Mouse (Mus musculus): ENCODE results near the gene Lbh. TPM values are rescaled to one million over a fixed set of nuclear protein-coding genes. Genes with fewer than 3 reads are reported as not detected.

Lbh gene
- 2.0 and 3.0 TPM in 2 replicates for polyA plus RNA-seq (2016; fragmentation: Nextera tagmentation; extraction: Ambion mirVana)

GRCm38 (mm10) chr17:72918053-72918452 is at the start of gene Lbh:
Gene Lbh, plus strand, starts transcription at chr17:72918305.
- Histone ChIP-seq H3K4me1 (peaks cover 45% of the 10 kb centered on the region), H3K27ac (replicated peaks) (peak within 1 kb of the TSS; percentile 95), H3K4me3 (peak within 1 kb of the TSS; percentile 77), H3K36me3 (peaks cover 19% of the 10 kb centered on the region), H3K9me3 (replicated peaks) (no peaks in the 10 kb centered on the region), H3K27me3 (ENCODE audit: low read depth, poor library complexity, severe bottlenecking) (peaks cover 21% of the 10 kb centered on the region)
- WGBS: under 1% methylated on average over 35 of the region's 35 CpGs
- DNase-seq (ENCODE audit: low spot score): peak; percentile 93

GRCm38 (mm10) chr17:72878979-72879378 is 39.1 kb upstream of the Lbh start:
- WGBS: 93% methylated on average over 9 of the region's 9 CpGs
- H3K36me3 ChIP-seq: no peaks in the 10 kb centered on the region
- no peaks in the 10 kb centered on the region for H3K4me1 ChIP-seq
- H3K27ac ChIP-seq (replicated peaks): no peak overlapping the region
- H3K27me3 ChIP-seq (ENCODE audit: low read depth, poor library complexity, severe bottlenecking): no peaks in the 10 kb centered on the region
- no peaks in the 10 kb centered on the region; the same call in 1 of the 2 replicates for H3K9me3 ChIP-seq (replicated peaks)
- H3K4me3 ChIP-seq: no peak overlapping the region
- DNase-seq (ENCODE audit: low spot score): no peak

- no peaks in the 10 kb centered on the region; the same call in 1 of the 2 replicates for H3K9me3 ChIP-seq (replicated peaks)
- DNase-seq (ENCODE audit: low spot score): no peak
- 81% methylated on average over 3 of the region's 3 CpGs for WGBS
Observed at GRCm38 (mm10) chr17:72880156-72880555, 37.9 kb upstream of the Lbh start.

GRCm38 (mm10) chr17:72881051-72881450 is 37.1 kb upstream of the Lbh start:
- no peak overlapping the region for H3K27ac ChIP-seq (replicated peaks)
- no peaks in the 10 kb centered on the region for H3K4me1 ChIP-seq
- H3K36me3 ChIP-seq: no peaks in the 10 kb centered on the region
- H3K27me3 ChIP-seq (ENCODE audit: low read depth, poor library complexity, severe bottlenecking): no peaks in the 10 kb centered on the region
- DNase-seq (ENCODE audit: low spot score): no peak
- no peak overlapping the region for H3K4me3 ChIP-seq
- 84% methylated on average over 3 of the region's 3 CpGs for WGBS
- H3K9me3 ChIP-seq (replicated peaks): no peaks in the 10 kb centered on the region; the same call in 1 of the 2 replicates

More at GRCm38 (mm10) chr17:72880156-72880555, 37.9 kb upstream of the Lbh start:
- no peak overlapping the region for H3K27ac ChIP-seq (replicated peaks)
- H3K4me3 ChIP-seq: no peak overlapping the region
- H3K36me3 ChIP-seq: no peaks in the 10 kb centered on the region
- no peaks in the 10 kb centered on the region for H3K4me1 ChIP-seq
- no peaks in the 10 kb centered on the region for H3K27me3 ChIP-seq (ENCODE audit: low read depth, poor library complexity, severe bottlenecking)

- Histone ChIP-seq H3K36me3 (no peaks in the 10 kb centered on the region), H3K9me3 (replicated peaks) (no peaks in the 10 kb centered on the region; the same call in 1 of the 2 replicates), H3K27me3 (ENCODE audit: low read depth, poor library complexity, severe bottlenecking) (no peaks in the 10 kb centered on the region), H3K27ac (replicated peaks) (no peak overlapping the region), H3K4me3 (no peak overlapping the region), H3K4me1 (no peaks in the 10 kb centered on the region)
- 48% methylated on average over 1 of the region's 1 CpGs for WGBS
- no peak for DNase-seq (ENCODE audit: low spot score)
Observed at GRCm38 (mm10) chr17:72881804-72882203, 36.3 kb upstream of the Lbh start.

GRCm38 (mm10) chr17:72889556-72890397 is 28.3 kb upstream of the Lbh start:
- Histone ChIP-seq H3K9me3 (replicated peaks) (no peaks in the 10 kb centered on the region), H3K27me3 (ENCODE audit: low read depth, poor library complexity, severe bottlenecking) (peaks cover 7% of the 10 kb centered on the region; the same call in 1 of the 2 replicates), H3K4me1 (peaks cover 19% of the 10 kb centered on the region), H3K27ac (replicated peaks) (peak overlapping the region; percentile 74), H3K4me3 (peak overlapping the region; percentile 24), H3K36me3 (no peaks in the 10 kb centered on the region)
- DNase-seq (ENCODE audit: low spot score): peak; percentile 70
- 11% methylated on average over 20 of the region's 20 CpGs for WGBS

- Histone ChIP-seq H3K27me3 (ENCODE audit: low read depth, poor library complexity, severe bottlenecking) (peaks cover 7% of the 10 kb centered on the region; the same call in 1 of the 2 replicates), H3K27ac (replicated peaks) (peak overlapping the region; percentile 69), H3K36me3 (no peaks in the 10 kb centered on the region), H3K9me3 (replicated peaks) (no peaks in the 10 kb centered on the region), H3K4me1 (peaks cover 19% of the 10 kb centered on the region), H3K4me3 (0 out of 2 replicates have a peak overlapping the region, but pooled peaks have one; percentile 24)
- WGBS: 56% methylated on average over 8 of the region's 8 CpGs
- no peak for DNase-seq (ENCODE audit: low spot score)
Observed at GRCm38 (mm10) chr17:72890398-72890898, 27.7 kb upstream of the Lbh start.

GRCm38 (mm10) chr17:72891556-72891955 is 26.5 kb upstream of the Lbh start:
- no peak overlapping the region for H3K27ac ChIP-seq (replicated peaks)
- 86% methylated on average over 6 of the region's 6 CpGs for WGBS
- H3K36me3 ChIP-seq: no peaks in the 10 kb centered on the region
- no peaks in the 10 kb centered on the region for H3K9me3 ChIP-seq (replicated peaks)
- DNase-seq (ENCODE audit: low spot score): no peak
- H3K4me3 ChIP-seq: no peak overlapping the region
- H3K27me3 ChIP-seq (ENCODE audit: low read depth, poor library complexity, severe bottlenecking): peaks cover 7% of the 10 kb centered on the region; the same call in 1 of the 2 replicates
- H3K4me1 ChIP-seq: peaks cover 19% of the 10 kb centered on the region

GRCm38 (mm10) chr17:72895506-72895905 is 22.6 kb upstream of the Lbh start:
- Histone ChIP-seq H3K4me3 (no peak overlapping the region), H3K27ac (replicated peaks) (no peak overlapping the region), H3K4me1 (peaks cover 4% of the 10 kb centered on the region), H3K9me3 (replicated peaks) (no peaks in the 10 kb centered on the region), H3K36me3 (no peaks in the 10 kb centered on the region), H3K27me3 (ENCODE audit: low read depth, poor library complexity, severe bottlenecking) (no peaks in the 10 kb centered on the region)
- 93% methylated on average over 3 of the region's 3 CpGs for WGBS
- no peak for DNase-seq (ENCODE audit: low spot score)

GRCm38 (mm10) chr17:72897076-72897475 is 21.0 kb upstream of the Lbh start:
- H3K4me1 ChIP-seq: no peaks in the 10 kb centered on the region
- no peaks in the 10 kb centered on the region for H3K27me3 ChIP-seq (ENCODE audit: low read depth, poor library complexity, severe bottlenecking)
- H3K4me3 ChIP-seq: no peak overlapping the region
- H3K27ac ChIP-seq (replicated peaks): no peak overlapping the region
- no peaks in the 10 kb centered on the region for H3K9me3 ChIP-seq (replicated peaks)
- DNase-seq (ENCODE audit: low spot score): no peak
- 90% methylated on average over 7 of the region's 7 CpGs for WGBS
- H3K36me3 ChIP-seq: no peaks in the 10 kb centered on the region

- H3K9me3 ChIP-seq (replicated peaks): no peaks in the 10 kb centered on the region
- 88% methylated on average over 5 of the region's 5 CpGs for WGBS
- H3K27me3 ChIP-seq (ENCODE audit: low read depth, poor library complexity, severe bottlenecking): no peaks in the 10 kb centered on the region
- H3K36me3 ChIP-seq: no peaks in the 10 kb centered on the region
- H3K4me3 ChIP-seq: no peak overlapping the region
- DNase-seq (ENCODE audit: low spot score): no peak
- H3K27ac ChIP-seq (replicated peaks): no peak overlapping the region
- no peaks in the 10 kb centered on the region for H3K4me1 ChIP-seq
Observed at GRCm38 (mm10) chr17:72897961-72898360, 20.1 kb upstream of the Lbh start.

- no peaks in the 10 kb centered on the region for H3K9me3 ChIP-seq (replicated peaks)
- H3K4me1 ChIP-seq: no peaks in the 10 kb centered on the region
- 69% methylated on average over 3 of the region's 3 CpGs for WGBS
- no peaks in the 10 kb centered on the region for H3K27me3 ChIP-seq (ENCODE audit: low read depth, poor library complexity, severe bottlenecking)
- H3K4me3 ChIP-seq: no peak overlapping the region
- DNase-seq (ENCODE audit: low spot score): no peak
- no peaks in the 10 kb centered on the region for H3K36me3 ChIP-seq
- H3K27ac ChIP-seq (replicated peaks): no peak overlapping the region
Observed at GRCm38 (mm10) chr17:72898775-72899174, 19.3 kb upstream of the Lbh start.

- Histone ChIP-seq H3K27ac (replicated peaks) (no peak overlapping the region), H3K27me3 (ENCODE audit: low read depth, poor library complexity, severe bottlenecking) (no peaks in the 10 kb centered on the region), H3K9me3 (replicated peaks) (no peaks in the 10 kb centered on the region), H3K4me3 (no peak overlapping the region), H3K4me1 (no peaks in the 10 kb centered on the region), H3K36me3 (no peaks in the 10 kb centered on the region)
- 95% methylated on average over 6 of the region's 6 CpGs for WGBS
- DNase-seq (ENCODE audit: low spot score): no peak
Observed at GRCm38 (mm10) chr17:72901021-72901420, 17.1 kb upstream of the Lbh start.
